Mouse (Mus musculus) cortical plate, adult 2 months (tissue): ENCODE measurements at regions not wholly inside any gene's neighbourhood (a gene's known extent, or its start where the extent isn't known, plus 50 kb on each side); places are given as distances from the start of the nearest gene placed in this dataset.
A peak's percentile ranks its signal among the peaks of the same experiment; 100 is the strongest.

ENCODE experiments used
- H3K27ac ChIP-seq: fragments of 200-500 bp; 2 replicates; pipeline ENCODE4 v1.5.1; 2012; ENCODE audit warnings: low read length, control low read depth, inconsistent platforms; ENCODE audit not compliant: insufficient read depth
- H3K4me1 ChIP-seq: fragments of 200-500 bp; 2 replicates; pipeline ENCODE4 v1.6.1; 2011; ENCODE audit warnings: low read length; ENCODE audit not compliant: control insufficient read depth, insufficient read depth
- H3K4me3 ChIP-seq: fragments of 200-500 bp; 2 replicates; pipeline ENCODE4 v1.5.1; 2011; ENCODE audit warnings: mild to moderate bottlenecking, low read length, control low read depth; ENCODE audit not compliant: insufficient read depth
- CTCF ChIP-seq: fragments of 200-500 bp; IDR thresholded peaks from 2 replicates; pipeline ENCODE4 v1.5.1; 2011; ENCODE audit warnings: mild to moderate bottlenecking, control low read depth, low read length; ENCODE audit not compliant: insufficient read depth; ENCODE audit errors: extremely low read depth
- POLR2A ChIP-seq: fragments of 200-500 bp; IDR thresholded peaks from 2 replicates; pipeline ENCODE4 v1.6.1; 2011; ENCODE audit warnings: mild to moderate bottlenecking, low read length, control low read depth; ENCODE audit not compliant: insufficient read depth; ENCODE audit errors: extremely low read depth

GRCm38 (mm10) chr4:12272378-12272777 is 100.6 kb upstream of the Fam92a start:
- Histone ChIP-seq H3K4me3 (no peak overlapping the region), H3K27ac (no peak overlapping the region), H3K4me1 (no peaks in the 10 kb centered on the region)
- TF ChIP-seq CTCF (no peak), POLR2A (no peak)

- Histone ChIP-seq H3K4me1 (no peaks in the 10 kb centered on the region), H3K27ac (no peak overlapping the region), H3K4me3 (no peak overlapping the region)
- no peak for TF ChIP-seq CTCF
- no peak for TF ChIP-seq POLR2A
Observed at GRCm38 (mm10) chr4:12263746-12264145, 91.9 kb upstream of the Fam92a start.

DNA sequence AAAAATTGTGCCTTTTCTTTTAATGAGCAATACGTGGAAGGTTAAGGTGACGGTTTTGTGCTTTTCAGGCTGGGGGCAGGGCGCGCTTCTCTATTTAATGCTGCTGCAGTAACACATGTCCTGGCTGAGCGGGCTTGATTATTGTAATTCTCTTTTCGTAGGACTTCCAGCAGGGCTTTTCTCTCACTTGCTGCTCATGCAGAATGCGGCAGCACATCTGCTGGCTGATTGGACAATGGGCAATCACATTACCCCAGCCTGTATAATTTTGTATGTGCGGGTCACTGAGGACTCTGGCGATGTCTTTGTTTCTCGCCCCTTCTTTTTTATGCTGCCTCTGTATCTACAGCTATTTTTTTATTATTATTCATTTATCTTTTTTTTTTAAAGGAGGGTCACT is 91.4 kb upstream of the Fam92a start:
- no peak overlapping the region for H3K27ac ChIP-seq
- H3K4me3 ChIP-seq = no peak overlapping the region
- no peak for TF ChIP-seq POLR2A
- no peak for TF ChIP-seq CTCF
- H3K4me1 ChIP-seq = no peaks in the 10 kb centered on the region

DNA sequence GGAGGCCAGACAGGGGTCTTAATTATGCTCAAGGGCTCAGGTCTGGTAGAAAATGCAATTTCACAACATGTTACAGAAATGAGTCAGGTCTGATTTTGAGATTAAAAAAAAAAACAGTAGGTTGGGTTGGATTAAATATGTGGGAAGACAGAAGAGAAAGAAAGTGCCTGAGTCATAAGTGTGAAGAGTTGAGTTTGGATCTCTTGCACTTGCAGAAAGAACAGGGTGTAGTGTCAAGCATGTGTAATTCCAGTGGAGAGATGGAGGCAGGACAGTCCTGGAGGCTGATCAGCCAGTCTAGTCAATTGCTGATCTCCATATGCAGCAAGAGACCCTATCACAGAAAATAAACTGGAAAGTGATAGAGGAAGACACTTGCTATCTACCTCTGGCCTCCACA is 76.2 kb upstream of the Fam92a start:
- no peak for TF ChIP-seq POLR2A
- TF ChIP-seq CTCF = no peak
- Histone ChIP-seq H3K4me3 (no peak overlapping the region), H3K4me1 (no peaks in the 10 kb centered on the region), H3K27ac (no peak overlapping the region)

DNA sequence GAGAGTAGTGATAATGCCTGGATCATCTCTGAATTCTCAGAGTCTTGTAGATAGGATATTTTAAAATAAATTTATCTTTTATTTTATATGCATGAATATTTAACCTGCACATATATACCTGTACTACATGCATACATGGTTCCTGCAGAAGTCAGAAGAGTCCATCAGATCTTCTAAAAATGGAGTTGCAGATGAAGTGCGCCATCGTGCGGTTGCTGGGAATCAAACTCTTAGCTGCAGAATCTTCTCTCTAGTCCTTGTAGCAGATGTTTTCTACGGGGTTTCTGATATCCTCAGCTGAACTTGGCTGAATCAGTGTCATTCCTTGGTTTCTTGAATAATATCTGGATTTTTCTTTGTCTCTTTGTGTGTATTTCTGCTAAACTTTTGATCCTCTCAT is 74.8 kb upstream of the Fam92a start:
- no peak overlapping the region for H3K4me3 ChIP-seq
- no peak for TF ChIP-seq CTCF
- no peak for TF ChIP-seq POLR2A
- H3K27ac ChIP-seq = no peak overlapping the region
- H3K4me1 ChIP-seq = no peaks in the 10 kb centered on the region

DNA sequence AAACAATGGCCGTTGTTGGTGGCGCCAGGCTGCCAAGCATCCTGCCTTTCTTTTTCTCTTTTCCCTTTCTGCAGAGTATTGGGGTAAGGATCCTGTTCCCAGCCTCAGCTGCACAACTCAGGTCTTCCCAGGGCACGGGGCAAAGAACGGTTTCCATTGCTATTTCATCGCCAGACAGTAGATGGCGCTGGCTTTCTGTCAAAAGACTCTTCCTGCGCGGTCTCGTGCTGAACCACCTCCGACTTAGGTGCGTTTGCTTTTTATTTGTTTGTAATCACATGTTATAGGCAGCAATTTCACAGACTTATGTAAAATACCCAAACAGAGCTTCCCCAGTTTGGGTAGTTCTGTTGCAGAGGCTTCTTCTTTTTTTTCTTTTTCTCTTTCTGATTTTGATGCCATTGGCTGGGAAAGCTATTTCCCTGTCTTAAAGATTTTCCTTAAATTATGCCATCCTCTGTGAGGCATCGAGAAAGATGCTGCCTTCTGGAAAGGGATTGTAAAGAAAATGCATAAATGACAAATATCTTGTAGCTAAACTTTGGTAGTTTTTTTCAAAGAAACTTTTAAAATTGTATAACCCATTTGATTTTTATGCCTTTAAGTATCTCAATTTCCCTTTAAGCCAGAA is 69.2 kb upstream of the Fam92a start:
- Histone ChIP-seq H3K4me1 (no peaks in the 10 kb centered on the region), H3K4me3 (no peak overlapping the region), H3K27ac (no peak overlapping the region)
- TF ChIP-seq POLR2A (no peak), CTCF (peak; percentile 92)

- H3K4me3 ChIP-seq = no peak overlapping the region
- TF ChIP-seq CTCF (no peak), POLR2A (no peak)
- H3K4me1 ChIP-seq = no peaks in the 10 kb centered on the region
- no peak overlapping the region for H3K27ac ChIP-seq
Observed at GRCm38 (mm10) chr4:12230731-12231130, 58.9 kb upstream of the Fam92a start.
